Mouse (Mus musculus) heart, adult 2 months (tissue): ENCODE data around the gene Crbn.

Experiments used
- CTCF ChIP-seq: fragments of 200-600 bp; IDR thresholded peaks from 2 replicates; pipeline ENCODE4 v1.8.1; 2022; ENCODE audit warnings: antibody characterized with exemption, mild to moderate bottlenecking, moderate library complexity
- EP300 ChIP-seq: fragments of 200-500 bp; IDR thresholded peaks from 2 replicates; pipeline ENCODE4 v1.6.1; 2011; ENCODE audit warnings: low read depth, low read length, control low read depth; ENCODE audit not compliant: insufficient read depth
- POLR2A ChIP-seq: fragments of 200-500 bp; IDR thresholded peaks from 2 replicates; pipeline ENCODE4 v1.6.1; 2011; ENCODE audit warnings: mild to moderate bottlenecking, low read depth, low read length, control low read depth; ENCODE audit not compliant: insufficient read depth

DNA sequence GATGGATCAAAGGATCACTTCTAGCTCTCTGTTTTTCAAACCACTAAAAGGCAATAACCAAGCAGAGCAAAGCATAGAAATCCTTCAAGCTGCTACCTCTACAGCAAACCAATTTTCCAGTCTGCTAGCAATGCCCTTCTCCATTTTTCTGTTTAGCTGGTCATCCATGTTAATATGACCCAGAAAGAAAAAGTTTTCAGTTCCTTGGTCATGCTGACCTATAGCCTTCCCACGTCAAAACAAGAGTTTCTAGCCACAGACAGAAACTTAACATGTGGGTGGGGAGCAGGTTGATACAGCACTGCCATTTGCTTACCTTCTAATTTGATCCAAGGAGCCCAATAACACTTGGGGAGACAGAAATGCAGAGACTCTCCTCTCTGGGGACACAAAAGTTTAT, 40.3 kb upstream of the Crbn start:
- TF ChIP-seq POLR2A = no peak
- no peak for TF ChIP-seq CTCF
- no peak for TF ChIP-seq EP300
